Mouse (Mus musculus) ES-Bruce4 (cell line): ENCODE measurements around the gene Arhgap28. TPM values are rescaled to one million over a fixed set of nuclear protein-coding genes. Genes with fewer than 3 reads are reported as not detected.

ENCODE experiments used
- H3K27ac ChIP-seq: 2 replicates; pipeline ENCODE4 v1.5.1; 2012; ENCODE audit warnings: low read length, inconsistent platforms; ENCODE audit not compliant: insufficient read depth
- H3K27me3 ChIP-seq: 2 replicates; pipeline ENCODE4 v1.6.1; 2012; ENCODE audit warnings: mild to moderate bottlenecking, low read length, inconsistent platforms; ENCODE audit not compliant: control insufficient read depth, poor library complexity, insufficient read depth, severe bottlenecking
- H3K36me3 ChIP-seq: 2 replicates; pipeline ENCODE4 v1.6.1; 2012; ENCODE audit warnings: inconsistent platforms, mild to moderate bottlenecking, low read length, moderate library complexity; ENCODE audit not compliant: control insufficient read depth, poor library complexity, insufficient read depth, severe bottlenecking
- H3K4me1 ChIP-seq: one replicate; pipeline ENCODE4 v1.8.1; 2011; ENCODE audit warnings: low read length; ENCODE audit not compliant: control insufficient read depth, insufficient read depth
- H3K4me3 ChIP-seq: 2 replicates; pipeline ENCODE4 v1.5.1; 2011; ENCODE audit warnings: low read depth, mild to moderate bottlenecking, low read length
- H3K9ac ChIP-seq: 2 replicates; pipeline ENCODE4 v1.6.1; 2012; ENCODE audit warnings: low read depth, mild to moderate bottlenecking, inconsistent platforms; ENCODE audit not compliant: poor library complexity, severe bottlenecking
- H3K9me3 ChIP-seq: replicated peaks from 2 replicates; pipeline ENCODE4 v1.6.1; 2012; ENCODE audit warnings: mild to moderate bottlenecking, low read length, inconsistent platforms; ENCODE audit not compliant: control insufficient read depth, poor library complexity, insufficient read depth, severe bottlenecking
- CTCF ChIP-seq: IDR thresholded peaks from one replicate; pipeline ENCODE4 v1.8.1; 2011; ENCODE audit warnings: low read depth, low read length
- EP300 ChIP-seq: IDR thresholded peaks from 2 replicates; pipeline ENCODE4 v1.6.1; 2011; ENCODE audit warnings: low read depth, low read length; ENCODE audit not compliant: insufficient read depth
- POLR2A ChIP-seq: IDR thresholded peaks from one replicate; pipeline ENCODE4 v1.8.1; 2011; ENCODE audit warnings: low read length; ENCODE audit not compliant: insufficient read depth
- polyA plus RNA-seq: library from polyadenylated mRNA; stranded (reverse); fragments of >200 nt; gene quantifications from 2 replicates; pipeline ENCODE4 v1.2.4, GENCODE M21; 2011; ENCODE audit warnings: low read depth; ENCODE audit not compliant: missing spikeins, insufficient read depth, insufficient read length

The Arhgap28 gene
- polyA plus RNA-seq, 1 experiment: 15.5 TPM

DNA sequence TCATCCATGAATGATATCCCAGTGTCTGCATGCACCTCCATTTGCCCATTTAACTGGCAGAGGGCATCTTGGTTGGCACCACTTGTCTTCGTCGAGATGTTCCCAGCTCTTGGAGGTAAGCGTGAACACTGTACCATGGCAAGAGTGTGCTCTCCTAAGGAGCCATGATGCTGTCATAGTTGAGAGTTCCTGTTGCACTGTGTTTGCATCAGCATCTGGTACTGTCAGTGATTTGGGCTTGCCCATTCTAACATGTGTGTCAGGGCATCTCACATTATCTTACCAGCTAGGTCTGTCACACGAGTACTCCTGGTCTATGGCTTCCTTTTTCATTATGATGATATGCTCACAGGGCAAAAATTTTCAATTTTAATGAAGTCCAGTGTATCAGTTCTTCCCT, 24.6 kb upstream of the Arhgap28 start:
- H3K9me3 ChIP-seq: no peaks in the 10 kb centered on the region
- no peaks in the 10 kb centered on the region for H3K36me3 ChIP-seq
- H3K27me3 ChIP-seq: no peaks in the 10 kb centered on the region
- no peaks in the 10 kb centered on the region for H3K4me1 ChIP-seq
- no peak overlapping the region for H3K9ac ChIP-seq
- H3K4me3 ChIP-seq: no peak overlapping the region
- no peak overlapping the region for H3K27ac ChIP-seq
- no peak for TF ChIP-seq CTCF
- no peak for TF ChIP-seq EP300
- no peak for TF ChIP-seq POLR2A

DNA sequence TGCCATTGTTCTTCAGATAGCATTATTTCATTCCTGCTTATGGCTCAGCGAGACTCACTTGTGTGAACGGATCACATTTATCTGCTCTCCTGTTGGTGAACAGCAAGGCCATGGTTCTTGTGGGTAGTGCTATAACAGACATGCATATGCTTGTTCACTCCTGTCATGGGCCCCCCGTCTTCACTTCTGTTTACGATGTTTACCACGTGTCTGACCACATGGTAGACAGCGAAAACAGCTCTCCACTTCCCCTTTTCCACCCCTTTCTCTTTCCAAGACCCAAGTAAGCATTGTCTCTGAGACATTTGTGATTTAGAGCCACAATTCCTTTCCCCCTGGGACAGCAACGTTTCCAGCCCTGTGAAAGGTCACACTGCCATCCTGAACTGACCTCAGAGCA, 20.4 kb upstream of the Arhgap28 start:
- Histone ChIP-seq H3K27me3 (no peaks in the 10 kb centered on the region), H3K36me3 (no peaks in the 10 kb centered on the region), H3K4me1 (no peaks in the 10 kb centered on the region), H3K9me3 (no peaks in the 10 kb centered on the region), H3K4me3 (no peak overlapping the region), H3K27ac (no peak overlapping the region), H3K9ac (no peak overlapping the region)
- no peak for TF ChIP-seq POLR2A
- no peak for TF ChIP-seq EP300
- TF ChIP-seq CTCF: no peak

DNA sequence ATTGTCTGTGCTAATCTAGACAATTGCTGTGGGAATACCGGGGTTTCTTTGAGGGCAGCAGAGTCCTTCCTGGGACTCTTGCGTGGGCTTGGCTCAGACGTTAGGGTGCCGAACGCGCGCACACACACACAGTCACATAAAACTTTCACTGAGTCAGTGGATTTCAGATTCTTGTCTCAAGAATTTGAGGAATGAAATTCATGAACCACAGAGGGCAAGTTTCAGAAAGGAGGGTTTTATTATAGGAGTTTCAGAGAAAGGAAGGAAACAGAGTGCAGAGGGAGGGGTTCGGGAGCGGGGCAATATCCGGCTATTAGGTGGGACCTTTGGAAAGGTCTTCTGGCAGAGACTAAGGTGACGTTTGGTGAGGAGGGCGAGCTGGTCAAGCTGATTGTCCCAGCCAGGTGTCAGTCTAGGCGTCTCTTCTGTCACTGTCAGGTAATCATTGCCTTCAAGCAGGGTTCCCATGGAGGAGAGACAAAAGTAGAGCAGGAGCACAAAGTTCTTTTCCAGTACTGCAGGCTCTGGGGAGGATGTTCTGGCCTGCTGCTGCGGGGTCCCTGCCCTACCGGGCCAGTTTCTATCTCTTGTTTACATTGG, 15.6 kb upstream of the Arhgap28 start:
- H3K27me3 ChIP-seq: no peaks in the 10 kb centered on the region
- no peaks in the 10 kb centered on the region for H3K4me1 ChIP-seq
- H3K4me3 ChIP-seq: no peak overlapping the region
- TF ChIP-seq POLR2A: no peak
- TF ChIP-seq CTCF: no peak
- TF ChIP-seq EP300: no peak
- no peaks in the 10 kb centered on the region for H3K36me3 ChIP-seq
- no peaks in the 10 kb centered on the region; the same call in 1 of the 2 replicates for H3K9me3 ChIP-seq
- no peak overlapping the region for H3K27ac ChIP-seq
- no peak overlapping the region for H3K9ac ChIP-seq

DNA sequence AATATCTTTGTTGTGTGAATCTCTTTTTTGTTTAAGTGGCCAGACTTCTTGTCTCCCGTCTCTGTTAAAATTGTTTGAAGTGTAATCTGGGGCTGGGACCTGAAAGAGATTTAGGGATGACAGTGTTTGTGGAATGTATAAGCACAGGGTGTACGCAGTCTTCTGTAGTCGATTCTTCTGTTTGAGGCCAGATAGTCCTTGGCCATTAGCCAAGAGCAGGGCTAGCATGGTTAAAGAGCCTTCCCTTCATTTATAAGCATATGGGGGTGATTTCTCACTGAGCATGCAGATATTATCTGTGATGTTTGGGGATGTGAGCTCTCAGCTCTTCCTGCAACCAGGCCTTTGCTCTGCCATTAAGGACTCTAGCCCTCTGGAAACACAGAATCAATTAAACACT, 13.2 kb upstream of the Arhgap28 start:
- TF ChIP-seq POLR2A (no peak), CTCF (no peak), EP300 (no peak)
- H3K27me3 ChIP-seq: no peaks in the 10 kb centered on the region
- H3K27ac ChIP-seq: no peak overlapping the region
- no peaks in the 10 kb centered on the region; the same call in 1 of the 2 replicates for H3K9me3 ChIP-seq
- no peaks in the 10 kb centered on the region for H3K4me1 ChIP-seq
- H3K4me3 ChIP-seq: no peak overlapping the region
- no peak overlapping the region for H3K9ac ChIP-seq
- H3K36me3 ChIP-seq: no peaks in the 10 kb centered on the region

DNA sequence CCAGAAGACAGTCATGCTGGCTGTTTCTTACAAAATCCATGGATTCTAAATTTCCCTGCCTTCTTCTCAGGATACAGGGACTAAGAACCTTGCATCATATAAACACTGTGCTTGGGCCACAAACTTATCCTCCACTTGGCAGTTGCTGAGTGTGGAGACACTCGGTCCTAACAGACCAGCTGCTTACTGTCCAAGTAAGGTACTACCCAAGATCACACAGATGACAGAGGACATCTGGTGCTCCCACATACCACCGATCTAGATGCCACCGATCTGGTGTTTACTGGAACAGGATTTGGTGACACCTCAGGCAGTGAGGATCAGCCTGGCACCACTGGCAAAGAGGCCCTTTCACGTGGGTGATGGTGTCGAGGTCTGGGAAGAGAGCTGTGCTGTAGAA, 7.7 kb upstream of the Arhgap28 start:
- no peaks in the 10 kb centered on the region for H3K4me1 ChIP-seq
- H3K4me3 ChIP-seq: no peak overlapping the region
- no peaks in the 10 kb centered on the region for H3K27me3 ChIP-seq
- peaks cover 5% of the 10 kb centered on the region; the same call in 1 of the 2 replicates for H3K9me3 ChIP-seq
- no peak overlapping the region for H3K27ac ChIP-seq
- TF ChIP-seq POLR2A: no peak
- H3K9ac ChIP-seq: no peak overlapping the region
- H3K36me3 ChIP-seq: no peaks in the 10 kb centered on the region

DNA sequence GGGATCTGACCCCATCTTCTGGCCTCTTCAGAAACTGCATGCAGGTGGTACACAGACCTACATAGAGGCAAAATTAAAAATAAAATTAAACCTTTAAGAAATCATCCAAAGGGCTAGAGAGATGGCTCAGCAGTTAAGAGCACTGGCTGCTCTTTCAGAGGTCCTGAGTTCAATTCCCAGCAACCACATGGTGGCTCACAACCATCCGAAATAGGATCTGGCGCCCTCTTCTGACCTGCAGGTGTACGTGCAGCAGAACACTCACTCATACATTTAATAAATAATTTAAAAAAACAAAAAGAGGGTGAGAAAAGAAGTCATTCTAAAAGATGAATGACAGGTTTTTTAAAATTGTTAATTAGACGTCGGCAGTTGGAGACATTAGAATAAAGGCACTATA, 6.1 kb upstream of the Arhgap28 start:
- no peak overlapping the region for H3K4me3 ChIP-seq
- peaks cover 5% of the 10 kb centered on the region; the same call in 1 of the 2 replicates for H3K9me3 ChIP-seq
- no peaks in the 10 kb centered on the region for H3K4me1 ChIP-seq
- no peak for TF ChIP-seq EP300
- peak; percentile 24 for TF ChIP-seq CTCF
- TF ChIP-seq POLR2A: no peak
- no peaks in the 10 kb centered on the region for H3K27me3 ChIP-seq
- H3K36me3 ChIP-seq: no peaks in the 10 kb centered on the region
- H3K9ac ChIP-seq: no peak overlapping the region
- no peak overlapping the region for H3K27ac ChIP-seq
